Mouse (Mus musculus) layer of hippocampus, postnatal 10 days (tissue): ENCODE measurements around the gene LTO1. TPM values are rescaled to one million over a fixed set of nuclear protein-coding genes. Genes with fewer than 3 reads are reported as not detected.

ENCODE experiments used
- total RNA-seq, 2 experiments: library from RNA; stranded (reverse); gene quantifications; 2 replicates each; pipeline ENCODE4 v1.2.3; 2021

LTO1 gene
- total RNA-seq, 2 experiments from 2014 or later: 27.8 to 32.4 TPM

Other genes with a start within 250 kb of the LTO1 start
- gene Ano1, start 163.1 kb upstream of the LTO1 start, total RNA-seq: 1 to 10 TPM; 3.6 to 5.0 TPM
- gene Fgf3, start 77.0 kb upstream of the LTO1 start, total RNA-seq: not detected
- not detected for gene Fgf4, start 67.7 kb upstream of the LTO1 start, total RNA-seq
- not detected for gene Fgf15, start 18.6 kb upstream of the LTO1 start, total RNA-seq
- gene Ccnd1, start 24.8 kb downstream of the LTO1 start, total RNA-seq: 10 to 100 TPM; 27.7 to 37.3 TPM